In the genomic region with DNA sequence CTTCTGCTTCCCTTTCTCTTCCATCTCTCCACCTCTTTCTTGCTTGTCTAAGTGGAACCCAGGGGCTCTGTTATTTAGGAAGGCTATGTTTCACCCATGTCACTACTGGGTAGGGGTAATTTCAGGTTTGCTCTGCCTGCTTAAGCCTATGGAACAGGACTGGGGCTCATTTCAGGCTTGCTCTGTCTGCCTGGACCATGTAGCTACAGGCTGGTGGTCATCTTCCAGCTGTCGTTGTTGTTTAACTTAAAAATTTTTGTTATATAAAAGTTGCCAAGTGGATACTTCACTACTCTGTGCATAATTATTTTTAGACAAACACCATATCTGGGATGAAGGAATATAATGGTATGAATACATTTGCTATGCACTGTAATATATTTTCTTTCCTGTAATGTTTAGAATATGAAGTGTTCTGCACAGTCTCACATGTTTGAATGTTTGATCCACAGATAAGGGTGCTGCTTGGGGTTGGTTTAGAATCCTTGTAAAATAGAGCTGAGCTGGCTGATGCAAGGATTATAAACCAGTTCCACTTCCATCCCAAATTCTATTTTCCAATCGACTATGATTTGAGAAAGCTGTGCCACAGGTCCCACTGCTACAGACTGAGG, we compare ENCODE assay signal across 19 mouse cellular contexts.
"Had no signal": no experiment of that assay in that cellular context is flagged by ENCODE, and none has a peak within 500 bp of the region (broad histone marks: within the 10 kb centered on the region; RNA-seq: fewer than 3 reads in every experiment).

No protein-coding gene starts in this region.

- H3K36me3 ChIP-seq: kidney, embryonic 15.5 days; liver, embryonic 13.5 days; midbrain, embryonic 12.5 days; midbrain, embryonic 15.5 days; neural tube, embryonic 13.5 days had no signal

- H3K9me3 ChIP-seq: kidney, embryonic 15.5 days; liver, embryonic 13.5 days; midbrain, embryonic 12.5 days; midbrain, embryonic 15.5 days; neural tube, embryonic 13.5 days had no signal

- H3K4me1 ChIP-seq: kidney, embryonic 15.5 days; liver, embryonic 13.5 days; midbrain, embryonic 15.5 days; neural tube, embryonic 13.5 days had no signal

- H3K27me3 ChIP-seq: kidney, embryonic 15.5 days; liver, embryonic 13.5 days; midbrain, embryonic 12.5 days; midbrain, embryonic 15.5 days; neural tube, embryonic 13.5 days had no signal

- H3K9ac ChIP-seq: kidney, embryonic 15.5 days; liver, embryonic 13.5 days; midbrain, embryonic 12.5 days; midbrain, embryonic 15.5 days; neural tube, embryonic 13.5 days had no signal

- H3K4me3 ChIP-seq: kidney, embryonic 15.5 days; left cerebral cortex, adult 2 months; liver, embryonic 13.5 days; midbrain, embryonic 12.5 days; midbrain, embryonic 15.5 days; myocyte; neural tube, embryonic 13.5 days had no signal

- DNase-seq: kidney, adult 11 months; kidney, adult 8-10 months; kidney, postnatal 10 days; kidney, postnatal 36 days; layer of hippocampus, postnatal 36 days; liver, embryonic 13.5 days; lung, adult 2 months; lung, postnatal 36 days; retina, postnatal 1 day; right cerebral cortex, postnatal 25 days; thymus, adult 2 months; thymus, postnatal 25 days had no signal

- H3K4me2 ChIP-seq: kidney, embryonic 15.5 days; liver, embryonic 13.5 days; midbrain, embryonic 12.5 days; midbrain, embryonic 15.5 days; neural tube, embryonic 13.5 days had no signal

- H3K27ac ChIP-seq: hindbrain, postnatal 0 days; kidney, embryonic 15.5 days; left cerebral cortex, adult 2 months; liver, embryonic 13.5 days; midbrain, embryonic 12.5 days; midbrain, embryonic 15.5 days; neural tube, embryonic 13.5 days had no signal

- ATAC-seq: hindbrain, postnatal 0 days; midbrain, embryonic 15.5 days had no signal
